Mouse (Mus musculus) forebrain, embryonic 10.5 days (tissue): ENCODE results near the gene Cryge. TPM values are rescaled to one million over a fixed set of nuclear protein-coding genes. Genes with fewer than 3 reads are reported as not detected.

Experiments used
- DNase-seq: peaks from one replicate; pipeline ENCODE4 v3.0.0-alpha.2; 2017; ENCODE audit warnings: low spot score; ENCODE audit errors: extremely low spot score
- H3K27ac ChIP-seq: fragments of 300-500 bp; sonication (generic); 2 replicates; pipeline ENCODE4 v1.5.1; 2016; ENCODE audit warnings: mild to moderate bottlenecking
- H3K27me3 ChIP-seq: fragments of 300-500 bp; sonication (generic); 2 replicates; pipeline ENCODE4 v1.6.1; 2016; ENCODE audit warnings: mild to moderate bottlenecking; ENCODE audit not compliant: poor library complexity, severe bottlenecking
- H3K36me3 ChIP-seq: fragments of 300-500 bp; sonication (generic); replicated peaks from 2 replicates; pipeline ENCODE4 v1.6.1; 2016; ENCODE audit warnings: mild to moderate bottlenecking, moderate library complexity
- H3K4me1 ChIP-seq: fragments of 300-500 bp; sonication (generic); 2 replicates; pipeline ENCODE4 v1.6.1; 2016
- H3K4me3 ChIP-seq: fragments of 300-500 bp; sonication (generic); 2 replicates; pipeline ENCODE4 v1.5.1; 2016; ENCODE audit warnings: mild to moderate bottlenecking, moderate library complexity
- H3K9me3 ChIP-seq: fragments of 300-500 bp; sonication (generic); 2 replicates; pipeline ENCODE4 v1.6.1; 2016; ENCODE audit warnings: mild to moderate bottlenecking, moderate library complexity
- WGBS: fragments of 180-500 bp; shearing (Covaris S2); methylation state at CpG from one replicate; pipeline ENCODE4 v1.1.7; 2016; 5-methylcytosine and 5-hydroxymethylcytosine counted together
- polyA plus RNA-seq: library from polyadenylated mRNA; unstranded; fragments of >200 nt; fragmentation: Nextera tagmentation; extraction: Ambion mirVana; gene quantifications from 2 replicates; pipeline ENCODE4 v1.2.1, GENCODE M21; 2016

Cryge gene
- polyA plus RNA-seq, 1 experiment from 2014 or later, result 2.0 TPM

GRCm38 (mm10) chr1:65048781-65049180 lies 2.2 kb downstream of the Cryge start:
- Histone ChIP-seq H3K27ac (no peak overlapping the region; the same call in 1 of the 2 replicates), H3K4me1 (peaks cover 31% of the 10 kb centered on the region), H3K36me3 (no peaks in the 10 kb centered on the region), H3K27me3 (peaks cover 8% of the 10 kb centered on the region; the same call in 1 of the 2 replicates), H3K9me3 (no peaks in the 10 kb centered on the region), H3K4me3 (no peak overlapping the region)
- no peak for DNase-seq
- 60% methylated on average over 12 of the region's 12 CpGs for WGBS

- H3K27ac ChIP-seq, result no peak overlapping the region
- H3K27me3 ChIP-seq, result peaks cover 8% of the 10 kb centered on the region; the same call in 1 of the 2 replicates
- H3K9me3 ChIP-seq, result no peaks in the 10 kb centered on the region
- 40% methylated on average over 8 of the region's 8 CpGs for WGBS
- DNase-seq, result no peak
- H3K36me3 ChIP-seq, result no peaks in the 10 kb centered on the region
- no peak overlapping the region for H3K4me3 ChIP-seq
- peaks cover 23% of the 10 kb centered on the region for H3K4me1 ChIP-seq
These were observed 4.4 kb downstream of the Cryge start for GRCm38 (mm10) chr1:65046401-65047109.

GRCm38 (mm10) chr1:65043433-65043832 lies 7.5 kb downstream of the Cryge start:
- no peak for DNase-seq

GRCm38 (mm10) chr1:65041837-65042236 lies 9.1 kb downstream of the Cryge start:
- WGBS, result 92% methylated on average over 3 of the region's 3 CpGs
- no peak overlapping the region for H3K27ac ChIP-seq
- no peaks in the 10 kb centered on the region for H3K27me3 ChIP-seq
- DNase-seq, result no peak
- H3K36me3 ChIP-seq, result no peaks in the 10 kb centered on the region
- no peaks in the 10 kb centered on the region for H3K9me3 ChIP-seq
- H3K4me3 ChIP-seq, result no peak overlapping the region
- no peaks in the 10 kb centered on the region for H3K4me1 ChIP-seq

More at GRCm38 (mm10) chr1:65043433-65043832, 7.5 kb downstream of the Cryge start:
- Histone ChIP-seq H3K27me3 (no peaks in the 10 kb centered on the region), H3K4me1 (peaks cover under 1% of the 10 kb centered on the region; the same call in 1 of the 2 replicates), H3K4me3 (no peak overlapping the region), H3K27ac (no peak overlapping the region), H3K36me3 (no peaks in the 10 kb centered on the region), H3K9me3 (no peaks in the 10 kb centered on the region)
- WGBS, result 92% methylated on average over 2 of the region's 2 CpGs

GRCm38 (mm10) chr1:65040806-65041205 lies 10.1 kb downstream of the Cryge start:
- H3K9me3 ChIP-seq, result no peaks in the 10 kb centered on the region
- H3K4me1 ChIP-seq, result no peaks in the 10 kb centered on the region
- H3K27ac ChIP-seq, result no peak overlapping the region
- H3K36me3 ChIP-seq, result no peaks in the 10 kb centered on the region
- H3K4me3 ChIP-seq, result no peak overlapping the region
- 90% methylated on average over 6 of the region's 6 CpGs for whole genome bisulfite sequencing
- H3K27me3 ChIP-seq, result no peaks in the 10 kb centered on the region
- DNase-seq, result no peak

GRCm38 (mm10) chr1:65039679-65040078 lies 11.3 kb downstream of the Cryge start:
- no peak for DNase-seq
- Histone ChIP-seq H3K27me3 (no peaks in the 10 kb centered on the region), H3K4me3 (no peak overlapping the region), H3K4me1 (no peaks in the 10 kb centered on the region), H3K36me3 (no peaks in the 10 kb centered on the region), H3K27ac (no peak overlapping the region), H3K9me3 (no peaks in the 10 kb centered on the region)
- WGBS, result 83% methylated on average over 3 of the region's 3 CpGs

- 74% methylated on average over 2 of the region's 2 CpGs for WGBS
- Histone ChIP-seq H3K36me3 (no peaks in the 10 kb centered on the region), H3K4me1 (no peaks in the 10 kb centered on the region), H3K9me3 (no peaks in the 10 kb centered on the region), H3K4me3 (no peak overlapping the region), H3K27ac (no peak overlapping the region), H3K27me3 (no peaks in the 10 kb centered on the region)
- no peak for DNase-seq
These were observed 13.4 kb downstream of the Cryge start for GRCm38 (mm10) chr1:65037542-65037941.

- WGBS, result 19% methylated on average over 3 of the region's 3 CpGs
These were observed 15.4 kb downstream of the Cryge start for GRCm38 (mm10) chr1:65035513-65035912.

GRCm38 (mm10) chr1:65032641-65033040 lies 18.3 kb downstream of the Cryge start, which contains the start of gene Akr1cl:
Gene Akr1cl, minus strand, starts transcription at chr1:65032759.
- Histone ChIP-seq H3K27me3 (no peaks in the 10 kb centered on the region), H3K4me3 (no peak within 1 kb of the TSS), H3K4me1 (no peaks in the 10 kb centered on the region), H3K27ac (no peak within 1 kb of the TSS), H3K36me3 (no peaks in the 10 kb centered on the region), H3K9me3 (no peaks in the 10 kb centered on the region)
- DNase-seq, result no peak

More at GRCm38 (mm10) chr1:65035513-65035912, 15.4 kb downstream of the Cryge start:
- Histone ChIP-seq H3K27me3 (no peaks in the 10 kb centered on the region), H3K4me3 (no peak overlapping the region), H3K36me3 (no peaks in the 10 kb centered on the region), H3K4me1 (no peaks in the 10 kb centered on the region), H3K9me3 (no peaks in the 10 kb centered on the region), H3K27ac (no peak overlapping the region)
- no peak for DNase-seq

- Histone ChIP-seq H3K9me3 (no peaks in the 10 kb centered on the region), H3K4me1 (no peaks in the 10 kb centered on the region), H3K36me3 (no peaks in the 10 kb centered on the region), H3K27ac (no peak overlapping the region), H3K27me3 (no peaks in the 10 kb centered on the region), H3K4me3 (no peak overlapping the region)
- 84% methylated on average over 9 of the region's 9 CpGs for WGBS
- DNase-seq, result no peak
These were observed 22.7 kb downstream of the Cryge start for GRCm38 (mm10) chr1:65028206-65028605.

- no peaks in the 10 kb centered on the region for H3K9me3 ChIP-seq
- DNase-seq, result no peak
- WGBS, result 82% methylated on average over 4 of the region's 4 CpGs
- no peaks in the 10 kb centered on the region for H3K36me3 ChIP-seq
- H3K4me3 ChIP-seq, result no peak overlapping the region
- H3K27ac ChIP-seq, result no peak overlapping the region
- no peaks in the 10 kb centered on the region for H3K4me1 ChIP-seq
- H3K27me3 ChIP-seq, result no peaks in the 10 kb centered on the region
These were observed 38.2 kb downstream of the Cryge start for GRCm38 (mm10) chr1:65012726-65013125.

GRCm38 (mm10) chr1:65010153-65010552 lies 40.8 kb downstream of the Cryge start:
- 18% methylated on average over 9 of the region's 9 CpGs for WGBS
- Histone ChIP-seq H3K4me3 (no peak overlapping the region), H3K4me1 (no peaks in the 10 kb centered on the region), H3K27ac (no peak overlapping the region), H3K36me3 (no peaks in the 10 kb centered on the region), H3K27me3 (no peaks in the 10 kb centered on the region), H3K9me3 (no peaks in the 10 kb centered on the region)
- DNase-seq, result peak; percentile 69

GRCm38 (mm10) chr1:65005575-65005974 lies 45.4 kb downstream of the Cryge start:
- no peaks in the 10 kb centered on the region for H3K9me3 ChIP-seq
- 88% methylated on average over 6 of the region's 6 CpGs for WGBS
- no peak for DNase-seq
- H3K36me3 ChIP-seq, result no peaks in the 10 kb centered on the region
- H3K4me1 ChIP-seq, result 0 out of 2 replicates have a peak, but pooled peaks cover 3% of the 10 kb centered on the region
- H3K4me3 ChIP-seq, result no peak overlapping the region
- no peak overlapping the region for H3K27ac ChIP-seq
- H3K27me3 ChIP-seq, result no peaks in the 10 kb centered on the region
